Mouse (Mus musculus) forebrain, embryonic 10.5 days (tissue): ENCODE results near the gene Tle3. TPM values are rescaled to one million over a fixed set of nuclear protein-coding genes. Genes with fewer than 3 reads are reported as not detected.

Experiments used
- DNase-seq: peaks from one replicate; pipeline ENCODE4 v3.0.0-alpha.2; 2017; ENCODE audit warnings: low spot score; ENCODE audit errors: extremely low spot score
- H3K27ac ChIP-seq: fragments of 300-500 bp; sonication (generic); 2 replicates; pipeline ENCODE4 v1.5.1; 2016; ENCODE audit warnings: mild to moderate bottlenecking
- H3K27me3 ChIP-seq: fragments of 300-500 bp; sonication (generic); 2 replicates; pipeline ENCODE4 v1.6.1; 2016; ENCODE audit warnings: mild to moderate bottlenecking; ENCODE audit not compliant: poor library complexity, severe bottlenecking
- H3K36me3 ChIP-seq: fragments of 300-500 bp; sonication (generic); replicated peaks from 2 replicates; pipeline ENCODE4 v1.6.1; 2016; ENCODE audit warnings: mild to moderate bottlenecking, moderate library complexity
- H3K4me1 ChIP-seq: fragments of 300-500 bp; sonication (generic); 2 replicates; pipeline ENCODE4 v1.6.1; 2016
- H3K4me3 ChIP-seq: fragments of 300-500 bp; sonication (generic); 2 replicates; pipeline ENCODE4 v1.5.1; 2016; ENCODE audit warnings: mild to moderate bottlenecking, moderate library complexity
- H3K9me3 ChIP-seq: fragments of 300-500 bp; sonication (generic); 2 replicates; pipeline ENCODE4 v1.6.1; 2016; ENCODE audit warnings: mild to moderate bottlenecking, moderate library complexity
- WGBS: fragments of 180-500 bp; shearing (Covaris S2); methylation state at CpG from one replicate; pipeline ENCODE4 v1.1.7; 2016; 5-methylcytosine and 5-hydroxymethylcytosine counted together
- polyA plus RNA-seq: library from polyadenylated mRNA; unstranded; fragments of >200 nt; fragmentation: Nextera tagmentation; extraction: Ambion mirVana; gene quantifications from 2 replicates; pipeline ENCODE4 v1.2.1, GENCODE M21; 2016

Tle3 gene
- polyA plus RNA-seq, 1 experiment from 2014 or later: 43.4 TPM

GRCm38 (mm10) chr9:61360727-61361631 is 11.2 kb upstream of the Tle3 start:
- 19% methylated on average over 17 of the region's 17 CpGs for WGBS
- Histone ChIP-seq H3K9me3 (peaks cover 21% of the 10 kb centered on the region; the same call in 1 of the 2 replicates), H3K27me3 (peaks cover 82% of the 10 kb centered on the region), H3K27ac (peak overlapping the region; percentile 84), H3K4me1 (peaks cover 61% of the 10 kb centered on the region), H3K36me3 (no peaks in the 10 kb centered on the region), H3K4me3 (peak overlapping the region; percentile 34)
- peak; percentile 90 for DNase-seq

- WGBS: 69% methylated on average over 9 of the region's 9 CpGs
- no peak overlapping the region for H3K27ac ChIP-seq
- peaks cover 98% of the 10 kb centered on the region for H3K27me3 ChIP-seq
- peaks cover 2% of the 10 kb centered on the region; the same call in 1 of the 2 replicates for H3K9me3 ChIP-seq
- no peak overlapping the region for H3K4me3 ChIP-seq
- H3K36me3 ChIP-seq: no peaks in the 10 kb centered on the region
- peaks cover 83% of the 10 kb centered on the region for H3K4me1 ChIP-seq
- DNase-seq: no peak
Measured at GRCm38 (mm10) chr9:61363194-61363593, 9.0 kb upstream of the Tle3 start.

- peaks cover 78% of the 10 kb centered on the region for H3K4me1 ChIP-seq
- no peaks in the 10 kb centered on the region for H3K9me3 ChIP-seq
- no peaks in the 10 kb centered on the region for H3K36me3 ChIP-seq
- H3K4me3 ChIP-seq: no peak overlapping the region
- no peak for DNase-seq
- WGBS: 13% methylated on average over 9 of the region's 9 CpGs
- no peak overlapping the region for H3K27ac ChIP-seq
- peaks cover 70% of the 10 kb centered on the region for H3K27me3 ChIP-seq
Measured at GRCm38 (mm10) chr9:61366108-61366507, 6.1 kb upstream of the Tle3 start.

GRCm38 (mm10) chr9:61367156-61367555 is 5.0 kb upstream of the Tle3 start:
- no peaks in the 10 kb centered on the region for H3K36me3 ChIP-seq
- H3K4me3 ChIP-seq: no peak overlapping the region
- no peaks in the 10 kb centered on the region for H3K9me3 ChIP-seq
- 21% methylated on average over 4 of the region's 4 CpGs for WGBS
- H3K27me3 ChIP-seq: peaks cover 62% of the 10 kb centered on the region
- H3K27ac ChIP-seq: no peak overlapping the region
- DNase-seq: no peak
- H3K4me1 ChIP-seq: peaks cover 77% of the 10 kb centered on the region

- Histone ChIP-seq H3K4me3 (no peak overlapping the region), H3K27me3 (peaks cover 53% of the 10 kb centered on the region)
Measured at GRCm38 (mm10) chr9:61367857-61368566, 4.2 kb upstream of the Tle3 start.

GRCm38 (mm10) chr9:61368567-61369240 is 3.5 kb upstream of the Tle3 start:
- Histone ChIP-seq H3K4me3 (peak overlapping the region; percentile 98), H3K9me3 (no peaks in the 10 kb centered on the region), H3K27ac (peak overlapping the region; percentile 85), H3K27me3 (peaks cover 46% of the 10 kb centered on the region), H3K4me1 (peaks cover 70% of the 10 kb centered on the region), H3K36me3 (no peaks in the 10 kb centered on the region)
- DNase-seq: peak; percentile 90
- under 1% methylated on average over 12 of the region's 12 CpGs for WGBS

More at GRCm38 (mm10) chr9:61367857-61368566, 4.2 kb upstream of the Tle3 start:
- 25% methylated on average over 6 of the region's 6 CpGs for WGBS
- H3K36me3 ChIP-seq: no peaks in the 10 kb centered on the region
- H3K27ac ChIP-seq: 0 out of 2 replicates have a peak overlapping the region, but pooled peaks have one; percentile 6
- H3K4me1 ChIP-seq: peaks cover 74% of the 10 kb centered on the region
- DNase-seq: no peak
- H3K9me3 ChIP-seq: no peaks in the 10 kb centered on the region

- Histone ChIP-seq H3K27ac (peak overlapping the region; percentile 85), H3K36me3 (0 out of 2 replicates have a peak, but pooled peaks cover 5% of the 10 kb centered on the region), H3K9me3 (no peaks in the 10 kb centered on the region), H3K4me3 (peak overlapping the region; percentile 98), H3K27me3 (peaks cover 37% of the 10 kb centered on the region), H3K4me1 (peaks cover 79% of the 10 kb centered on the region)
- under 1% methylated on average over 45 of the region's 45 CpGs for WGBS
- DNase-seq: peak; percentile 75
Measured at GRCm38 (mm10) chr9:61369316-61370273, 2.6 kb upstream of the Tle3 start.

- DNase-seq: peak; percentile 100
- H3K9me3 ChIP-seq: no peaks in the 10 kb centered on the region
- H3K27ac ChIP-seq: peak overlapping the region; percentile 100
- peak overlapping the region; percentile 98 for H3K4me3 ChIP-seq
- H3K4me1 ChIP-seq: peaks cover 84% of the 10 kb centered on the region
- H3K36me3 ChIP-seq: peaks cover 12% of the 10 kb centered on the region
- 2% methylated on average over 25 of the region's 25 CpGs for WGBS
- peaks cover 29% of the 10 kb centered on the region for H3K27me3 ChIP-seq
Measured at GRCm38 (mm10) chr9:61370454-61370888, 1.7 kb upstream of the Tle3 start.

- DNase-seq: peak; percentile 80
- WGBS: under 1% methylated on average over 66 of the region's 66 CpGs
Measured at GRCm38 (mm10) chr9:61370889-61371754, 1.0 kb upstream of the Tle3 start.

GRCm38 (mm10) chr9:61372510-61372975 is 377 bp downstream of the Tle3 start:
- peak; percentile 53 for DNase-seq
- Histone ChIP-seq H3K27ac (peak overlapping the region; percentile 100), H3K4me3 (peak overlapping the region; percentile 98), H3K4me1 (peaks cover 84% of the 10 kb centered on the region), H3K36me3 (peaks cover 33% of the 10 kb centered on the region), H3K9me3 (no peaks in the 10 kb centered on the region), H3K27me3 (peaks cover 8% of the 10 kb centered on the region)
- under 1% methylated on average over 42 of the region's 42 CpGs for WGBS

More at GRCm38 (mm10) chr9:61370889-61371754, 1.0 kb upstream of the Tle3 start:
- Histone ChIP-seq H3K4me1 (peaks cover 84% of the 10 kb centered on the region), H3K36me3 (peaks cover 18% of the 10 kb centered on the region), H3K9me3 (no peaks in the 10 kb centered on the region), H3K4me3 (peak overlapping the region; percentile 98), H3K27me3 (peaks cover 22% of the 10 kb centered on the region), H3K27ac (peak overlapping the region; percentile 100)
